Mouse (Mus musculus) testis, adult 2 months (tissue): ENCODE results near the gene Gpalpp1. TPM values are rescaled to one million over a fixed set of nuclear protein-coding genes. Genes with fewer than 3 reads are reported as not detected.

Experiments
- H3K27ac ChIP-seq: fragments of 200-500 bp; 2 replicates; pipeline ENCODE4 v1.5.1; 2012; ENCODE audit warnings: low read depth, low read length; ENCODE audit not compliant: control insufficient read depth, insufficient read depth
- H3K27me3 ChIP-seq: fragments of 200-500 bp; 2 replicates; pipeline ENCODE4 v1.6.1; 2012; ENCODE audit warnings: mild to moderate bottlenecking, low read length, moderate library complexity; ENCODE audit not compliant: control insufficient read depth, insufficient read depth
- H3K36me3 ChIP-seq: fragments of 200-500 bp; 2 replicates; pipeline ENCODE4 v1.6.1; 2012; ENCODE audit warnings: mild to moderate bottlenecking, low read length; ENCODE audit not compliant: control insufficient read depth, insufficient read depth
- H3K4me1 ChIP-seq: fragments of 200-500 bp; 2 replicates; pipeline ENCODE4 v1.6.1; 2012; ENCODE audit warnings: low read length; ENCODE audit not compliant: control insufficient read depth, insufficient read depth
- H3K4me3 ChIP-seq: fragments of 200-500 bp; 2 replicates; pipeline ENCODE4 v1.5.1; 2012; ENCODE audit warnings: low read depth, mild to moderate bottlenecking, low read length, moderate library complexity, mixed read lengths; ENCODE audit not compliant: control insufficient read depth
- CTCF ChIP-seq: fragments of 200-500 bp; IDR thresholded peaks from 2 replicates; pipeline ENCODE4 v1.5.1; 2012; ENCODE audit warnings: low read depth, mild to moderate bottlenecking, inconsistent platforms, low read length, moderate library complexity; ENCODE audit not compliant: control insufficient read depth, insufficient read depth, insufficient replicate concordance
- POLR2A ChIP-seq: fragments of 200-500 bp; IDR thresholded peaks from 2 replicates; pipeline ENCODE4 v1.6.1; 2012; ENCODE audit warnings: low read depth, mild to moderate bottlenecking, inconsistent platforms, low read length, moderate library complexity; ENCODE audit not compliant: control insufficient read depth
- polyA plus RNA-seq: library from polyadenylated mRNA; depleted of rRNA; stranded (reverse); fragments of >200 nt; gene quantifications from 2 replicates; pipeline ENCODE4 v1.2.3, GENCODE M21; 2012

Gpalpp1 gene
- polyA plus RNA-seq, 1 experiment, result 1.7 TPM

GRCm38 (mm10) chr14:76151011-76151410, 40.5 kb upstream of the Gpalpp1 start:
- Histone ChIP-seq H3K27ac (no peak overlapping the region), H3K27me3 (no peaks in the 10 kb centered on the region), H3K36me3 (no peaks in the 10 kb centered on the region), H3K4me1 (peaks cover 18% of the 10 kb centered on the region), H3K4me3 (no peak overlapping the region)
- TF ChIP-seq POLR2A, result no peak
- TF ChIP-seq CTCF, result no peak

DNA sequence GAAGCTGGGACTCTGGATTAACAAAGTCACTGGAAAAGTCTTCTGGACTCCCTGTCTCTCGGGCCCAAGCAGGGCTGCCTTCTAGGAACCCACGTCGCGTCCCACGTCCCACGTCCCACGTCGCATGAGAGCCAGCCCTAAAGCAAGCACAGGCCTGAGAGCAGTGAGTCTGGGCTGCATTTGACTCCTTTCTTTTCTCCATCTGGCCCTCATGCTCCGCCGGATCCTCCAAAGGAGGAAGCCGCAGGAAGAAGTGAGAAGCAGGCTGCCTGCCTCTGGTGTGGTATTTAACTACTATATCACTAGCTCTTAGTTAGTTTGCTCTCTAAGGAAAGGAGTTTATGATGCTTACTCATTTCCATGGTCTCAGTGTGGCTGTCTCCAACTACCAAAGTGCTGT, 39.9 kb upstream of the Gpalpp1 start:
- peak overlapping the region; percentile 41; the same call in 1 of the 2 replicates for H3K27ac ChIP-seq
- TF ChIP-seq POLR2A, result no peak
- no peak for TF ChIP-seq CTCF
- H3K36me3 ChIP-seq, result no peaks in the 10 kb centered on the region
- no peak overlapping the region for H3K4me3 ChIP-seq
- no peaks in the 10 kb centered on the region for H3K27me3 ChIP-seq
- H3K4me1 ChIP-seq, result peaks cover 18% of the 10 kb centered on the region

DNA sequence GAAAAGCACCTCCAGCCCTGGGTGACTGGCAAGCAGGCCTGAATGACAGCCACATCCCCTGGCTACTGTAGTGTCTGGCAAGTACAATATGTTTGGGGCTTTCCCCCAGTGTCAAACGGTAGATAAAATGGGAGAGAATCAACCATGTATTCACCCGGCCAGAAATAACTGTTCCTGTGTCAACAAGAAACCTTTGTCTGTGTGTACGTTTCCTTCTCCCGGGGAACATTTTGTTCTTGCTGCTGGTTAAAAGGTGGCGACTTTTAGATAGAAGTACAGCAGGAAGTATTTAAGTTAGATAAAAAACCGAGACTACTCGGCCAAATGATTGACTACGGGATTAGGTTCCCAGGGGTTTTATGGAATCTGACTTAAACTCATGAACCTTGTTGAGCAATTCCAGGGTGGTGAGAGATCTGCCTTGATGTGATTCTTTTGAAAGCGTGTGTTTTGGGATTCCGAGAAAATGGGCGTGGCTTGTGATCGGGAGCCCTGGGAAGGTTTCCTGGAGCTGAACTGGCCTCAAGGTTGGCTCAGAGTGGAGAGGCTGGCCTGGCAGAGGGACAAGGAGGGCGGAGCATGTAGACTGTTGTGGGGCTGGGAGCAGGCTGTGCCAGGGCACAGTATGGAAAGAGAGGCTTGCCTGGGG, 39.1 kb upstream of the Gpalpp1 start:
- H3K27ac ChIP-seq, result peak overlapping the region; percentile 66; the same call in 1 of the 2 replicates
- H3K4me3 ChIP-seq, result no peak overlapping the region
- H3K36me3 ChIP-seq, result no peaks in the 10 kb centered on the region
- no peaks in the 10 kb centered on the region for H3K27me3 ChIP-seq
- H3K4me1 ChIP-seq, result peaks cover 18% of the 10 kb centered on the region
- TF ChIP-seq CTCF (no peak), POLR2A (peak; percentile 18; the same call in 1 of the 2 replicates)

DNA sequence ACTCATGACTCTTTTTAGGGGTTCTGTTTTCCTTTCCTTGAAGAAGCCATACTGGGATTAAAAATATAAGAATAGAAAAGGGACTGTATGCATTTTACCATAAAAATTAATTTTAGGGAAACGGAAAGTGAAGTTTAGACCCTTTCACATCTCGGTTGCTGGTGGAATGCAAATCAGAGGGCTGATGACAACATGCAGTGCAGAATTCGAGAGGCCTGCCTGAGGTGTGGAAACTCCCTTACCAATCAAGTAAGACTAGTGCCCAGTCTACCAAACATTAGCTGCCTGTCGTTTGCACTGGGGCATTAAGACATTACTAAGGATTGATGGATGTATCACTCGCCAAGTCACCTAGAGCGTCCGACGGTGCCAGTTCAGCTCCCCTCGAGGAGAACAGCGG, 37.7 kb upstream of the Gpalpp1 start:
- no peak overlapping the region for H3K27ac ChIP-seq
- H3K27me3 ChIP-seq, result no peaks in the 10 kb centered on the region
- H3K4me3 ChIP-seq, result no peak overlapping the region
- H3K36me3 ChIP-seq, result no peaks in the 10 kb centered on the region
- no peak for TF ChIP-seq POLR2A
- no peak for TF ChIP-seq CTCF
- H3K4me1 ChIP-seq, result peaks cover 17% of the 10 kb centered on the region

DNA sequence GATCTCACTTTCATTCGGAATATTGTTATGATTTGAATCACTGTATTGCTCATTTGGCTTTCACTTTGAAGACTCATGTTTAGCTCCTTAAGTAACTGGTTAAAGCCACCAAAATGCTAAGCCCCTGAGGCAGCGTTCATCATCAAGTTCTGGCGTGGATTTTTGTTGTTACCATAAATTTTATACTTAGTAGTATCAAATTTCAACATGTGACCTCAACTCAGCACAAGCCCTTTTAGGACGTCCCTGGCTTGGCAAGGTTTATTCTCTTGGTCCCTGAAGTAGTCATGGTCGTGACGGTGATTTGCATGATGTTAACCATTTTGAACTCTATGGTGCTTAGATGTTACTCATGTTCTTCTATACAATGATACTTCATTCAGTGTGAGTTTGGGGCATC, 36.5 kb upstream of the Gpalpp1 start:
- no peak overlapping the region for H3K4me3 ChIP-seq
- H3K27ac ChIP-seq, result no peak overlapping the region
- no peaks in the 10 kb centered on the region for H3K27me3 ChIP-seq
- H3K4me1 ChIP-seq, result peaks cover 13% of the 10 kb centered on the region
- H3K36me3 ChIP-seq, result no peaks in the 10 kb centered on the region
- TF ChIP-seq CTCF (no peak), POLR2A (no peak)

DNA sequence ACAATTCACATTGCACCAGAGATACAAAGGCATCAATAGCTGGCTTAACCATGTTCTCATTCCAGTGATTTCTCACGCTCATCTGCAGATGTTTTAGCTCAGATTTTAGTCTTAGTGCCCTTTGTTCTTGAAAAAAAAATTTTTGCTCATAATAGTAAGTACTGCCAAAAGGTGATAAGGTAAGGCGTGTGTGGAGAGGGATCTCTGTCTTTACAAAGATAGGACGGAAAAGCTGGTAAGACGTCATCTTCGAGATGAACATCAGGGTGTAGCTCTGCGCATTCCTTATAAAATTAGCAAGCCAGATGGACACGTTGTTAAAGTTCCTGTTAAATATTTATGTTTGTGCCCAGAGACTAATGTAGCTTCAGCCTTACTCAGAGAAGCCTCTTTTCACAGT, 35.3 kb upstream of the Gpalpp1 start:
- Histone ChIP-seq H3K4me3 (no peak overlapping the region), H3K4me1 (peaks cover 11% of the 10 kb centered on the region), H3K27ac (no peak overlapping the region), H3K36me3 (no peaks in the 10 kb centered on the region), H3K27me3 (no peaks in the 10 kb centered on the region)
- TF ChIP-seq POLR2A (no peak), CTCF (no peak)

DNA sequence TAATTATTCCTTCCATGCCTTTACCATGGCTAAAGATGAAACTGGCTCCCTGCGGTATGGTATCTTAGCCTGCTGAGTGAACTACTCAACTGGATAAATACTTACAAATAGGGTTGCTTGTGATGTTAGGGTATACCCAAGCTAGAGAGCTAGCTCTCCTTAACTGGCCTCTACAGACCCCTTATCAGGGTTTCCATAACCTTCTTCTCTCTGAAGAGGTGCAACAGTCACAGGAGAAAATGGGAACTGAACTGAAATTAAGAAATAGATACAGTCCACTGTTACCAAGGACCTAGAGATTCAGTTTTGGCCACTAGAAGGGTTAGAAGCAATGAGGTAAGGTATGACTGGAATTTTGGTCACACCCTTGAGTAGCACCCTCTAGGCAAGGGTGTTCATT, 34.7 kb upstream of the Gpalpp1 start:
- Histone ChIP-seq H3K4me3 (no peak overlapping the region), H3K4me1 (peaks cover 11% of the 10 kb centered on the region), H3K27me3 (no peaks in the 10 kb centered on the region), H3K36me3 (no peaks in the 10 kb centered on the region), H3K27ac (no peak overlapping the region)
- TF ChIP-seq POLR2A, result no peak
- TF ChIP-seq CTCF, result no peak
